Mouse (Mus musculus) erythroblast, embryonic 14.5 days (primary cell): ENCODE data around the gene Nmur2. TPM values are rescaled to one million over a fixed set of nuclear protein-coding genes. Genes with fewer than 3 reads are reported as not detected.

ENCODE experiments used
- H3K27me3 ChIP-seq: 2 replicates; pipeline ENCODE4 v1.6.1; 2012; ENCODE audit warnings: inconsistent platforms; ENCODE audit not compliant: control insufficient read depth
- H3K36me3 ChIP-seq: 2 replicates; pipeline ENCODE4 v1.6.1; 2012; ENCODE audit warnings: mild to moderate bottlenecking, inconsistent platforms; ENCODE audit not compliant: control insufficient read depth
- H3K4me1 ChIP-seq: 2 replicates; pipeline ENCODE4 v1.6.1; 2012; ENCODE audit warnings: inconsistent platforms; ENCODE audit not compliant: control insufficient read depth
- H3K4me3 ChIP-seq: replicated peaks from 2 replicates; pipeline ENCODE3; 2012; ENCODE audit warnings: moderate library complexity, mild to moderate bottlenecking, inconsistent platforms
- H3K9me3 ChIP-seq: 2 replicates; pipeline ENCODE4 v1.6.1; 2012; ENCODE audit warnings: low read length, inconsistent platforms, mixed read lengths; ENCODE audit not compliant: control insufficient read depth
- GATA1 ChIP-seq: IDR thresholded peaks from 2 replicates; pipeline ENCODE4 v1.6.1; 2012; ENCODE audit warnings: low read length, inconsistent platforms, mixed read lengths
- TAL1 ChIP-seq: IDR thresholded peaks from 3 replicates; pipeline ENCODE4 v1.6.1; 2012; ENCODE audit warnings: low read length, inconsistent platforms, mixed read lengths
- polyA plus RNA-seq: library from polyadenylated mRNA; stranded (reverse); fragments of >175 nt; gene quantifications from 2 replicates; pipeline ENCODE4 v1.2.3, GENCODE M21; 2012

Gene Nmur2
- polyA plus RNA-seq, 1 experiment = not detected

GRCm38 (mm10) chr11:56013510-56014057 is 27.2 kb downstream of the Nmur2 start:
- no peak for TF ChIP-seq TAL1
- no peak for TF ChIP-seq GATA1
- no peak overlapping the region for H3K4me3 ChIP-seq
- no peaks in the 10 kb centered on the region for H3K36me3 ChIP-seq
- H3K4me1 ChIP-seq = no peaks in the 10 kb centered on the region
- no peaks in the 10 kb centered on the region for H3K9me3 ChIP-seq
- H3K27me3 ChIP-seq = no peaks in the 10 kb centered on the region

- no peaks in the 10 kb centered on the region for H3K4me1 ChIP-seq
- TF ChIP-seq TAL1 (no peak), GATA1 (no peak)
- no peaks in the 10 kb centered on the region for H3K9me3 ChIP-seq
- no peaks in the 10 kb centered on the region for H3K36me3 ChIP-seq
- no peak overlapping the region for H3K4me3 ChIP-seq
- no peaks in the 10 kb centered on the region for H3K27me3 ChIP-seq
Measured at GRCm38 (mm10) chr11:56012396-56012795, 28.4 kb downstream of the Nmur2 start.

- Histone ChIP-seq H3K4me1 (no peaks in the 10 kb centered on the region), H3K9me3 (no peaks in the 10 kb centered on the region), H3K27me3 (no peaks in the 10 kb centered on the region), H3K4me3 (no peak overlapping the region), H3K36me3 (no peaks in the 10 kb centered on the region)
- TF ChIP-seq TAL1 (no peak), GATA1 (no peak)
Measured at GRCm38 (mm10) chr11:56008277-56008676, 32.5 kb downstream of the Nmur2 start.

- Histone ChIP-seq H3K4me1 (no peaks in the 10 kb centered on the region), H3K36me3 (no peaks in the 10 kb centered on the region), H3K9me3 (no peaks in the 10 kb centered on the region), H3K27me3 (no peaks in the 10 kb centered on the region), H3K4me3 (no peak overlapping the region)
- TF ChIP-seq TAL1 = no peak
- TF ChIP-seq GATA1 = no peak
Measured at GRCm38 (mm10) chr11:55992799-55993198, 48.0 kb downstream of the Nmur2 start.

- no peak overlapping the region for H3K4me3 ChIP-seq
- no peaks in the 10 kb centered on the region for H3K9me3 ChIP-seq
- H3K36me3 ChIP-seq = no peaks in the 10 kb centered on the region
- H3K4me1 ChIP-seq = no peaks in the 10 kb centered on the region
- TF ChIP-seq GATA1 (no peak), TAL1 (no peak)
- no peaks in the 10 kb centered on the region for H3K27me3 ChIP-seq
Measured at GRCm38 (mm10) chr11:55992148-55992547, 48.7 kb downstream of the Nmur2 start.

- Histone ChIP-seq H3K36me3 (no peaks in the 10 kb centered on the region), H3K9me3 (no peaks in the 10 kb centered on the region), H3K4me3 (no peak overlapping the region), H3K4me1 (no peaks in the 10 kb centered on the region), H3K27me3 (no peaks in the 10 kb centered on the region)
- TF ChIP-seq GATA1 (no peak), TAL1 (no peak)
Measured at GRCm38 (mm10) chr11:55991505-55992066, 49.2 kb downstream of the Nmur2 start.

GRCm38 (mm10) chr11:55984643-55985042 is 56.2 kb downstream of the Nmur2 start:
- H3K4me1 ChIP-seq = no peaks in the 10 kb centered on the region
- H3K4me3 ChIP-seq = no peak overlapping the region
- H3K27me3 ChIP-seq = no peaks in the 10 kb centered on the region
- no peaks in the 10 kb centered on the region for H3K9me3 ChIP-seq
- no peaks in the 10 kb centered on the region for H3K36me3 ChIP-seq
- no peak for TF ChIP-seq GATA1
- TF ChIP-seq TAL1 = no peak

GRCm38 (mm10) chr11:55981656-55982055 is 59.2 kb downstream of the Nmur2 start:
- TF ChIP-seq GATA1 = no peak
- no peak for TF ChIP-seq TAL1
- H3K4me1 ChIP-seq = no peaks in the 10 kb centered on the region
- H3K27me3 ChIP-seq = no peaks in the 10 kb centered on the region
- no peak overlapping the region for H3K4me3 ChIP-seq
- H3K36me3 ChIP-seq = no peaks in the 10 kb centered on the region
- H3K9me3 ChIP-seq = no peaks in the 10 kb centered on the region

- Histone ChIP-seq H3K27me3 (no peaks in the 10 kb centered on the region), H3K36me3 (no peaks in the 10 kb centered on the region), H3K9me3 (no peaks in the 10 kb centered on the region), H3K4me1 (no peaks in the 10 kb centered on the region), H3K4me3 (no peak overlapping the region)
- TF ChIP-seq TAL1 (no peak), GATA1 (no peak)
Measured at GRCm38 (mm10) chr11:55978146-55978545, 62.7 kb downstream of the Nmur2 start.
